8 mouse cellular contexts compared by ENCODE assay signal in genomic region chr11:65161881-65162766, GRCm38 (mm10). TPM values are rescaled to one million over a fixed set of nuclear protein-coding genes. Genes with fewer than 3 reads are reported as not detected.
A peak's percentile ranks its signal among the peaks of the same experiment; 100 is the strongest.
DNase-seq lines count a peak whose midpoint lies in the region; ATAC-seq lines count a peak whose summit lies in the region.

No protein-coding gene starts in this region.

- H3K27me3 ChIP-seq in forebrain, embryonic 15.5 days = no peaks in the 10 kb centered on the region
- no peaks in the 10 kb centered on the region; the same call in 1 of the 2 replicates for H3K27me3 ChIP-seq in kidney, embryonic 14.5 days (ENCODE audit: control insufficient read depth, insufficient read depth, low read length)
- H3K27me3 ChIP-seq in liver, embryonic 12.5 days (replicated peaks) = peaks cover 28% of the 10 kb centered on the region
- H3K27me3 ChIP-seq in neural tube, embryonic 13.5 days = 0 out of 2 replicates have a peak, but pooled peaks cover 10% of the 10 kb centered on the region

- peak; percentile 9 for DNase-seq in gastrocnemius, adult 18-20 months (ENCODE audit: low spot score)
- DNase-seq in gastrocnemius, postnatal 25 days = no peak
- peak; percentile 58 for DNase-seq in ZHBTc4 (ENCODE audit: low read depth, low spot score)

- H3K4me3 ChIP-seq in forebrain, embryonic 15.5 days = peak overlapping the region; percentile 72
- H3K4me3 ChIP-seq in kidney, embryonic 14.5 days (ENCODE audit: low read length) = peak overlapping the region; percentile 87
- peak overlapping the region; percentile 62 for H3K4me3 ChIP-seq in liver, embryonic 12.5 days
- peak overlapping the region; percentile 84 for H3K4me3 ChIP-seq in neural tube, embryonic 13.5 days

- H3K9me3 ChIP-seq in forebrain, embryonic 15.5 days = no peaks in the 10 kb centered on the region
- no peaks in the 10 kb centered on the region for H3K9me3 ChIP-seq in kidney, embryonic 14.5 days (ENCODE audit: control insufficient read depth, low read length)
- no peaks in the 10 kb centered on the region for H3K9me3 ChIP-seq in liver, embryonic 12.5 days (replicated peaks)
- H3K9me3 ChIP-seq in neural tube, embryonic 13.5 days = no peaks in the 10 kb centered on the region

- peak; percentile 86 for ATAC-seq in forebrain, embryonic 15.5 days (replicated peaks)
- peak; percentile 61 for ATAC-seq in kidney, embryonic 14.5 days (ENCODE audit: low FRiP score, low TSS enrichment)
- ATAC-seq in liver, embryonic 12.5 days = peak; percentile 32
- ATAC-seq in neural tube, embryonic 13.5 days (ENCODE audit: low read depth) = peak; percentile 83
- ATAC-seq in erythroid progenitor cell, adult 5-6 weeks (replicated peaks; ENCODE audit: low FRiP score, poor library complexity, severe bottlenecking) = no peak

- peaks cover 14% of the 10 kb centered on the region for H3K4me1 ChIP-seq in forebrain, embryonic 15.5 days
- H3K4me1 ChIP-seq in kidney, embryonic 14.5 days (ENCODE audit: control insufficient read depth, insufficient read depth, low read length) = peaks cover 10% of the 10 kb centered on the region; the same call in 1 of the 2 replicates
- H3K4me1 ChIP-seq in liver, embryonic 12.5 days = 0 out of 2 replicates have a peak, but pooled peaks cover 5% of the 10 kb centered on the region
- H3K4me1 ChIP-seq in neural tube, embryonic 13.5 days (replicated peaks) = peaks cover 25% of the 10 kb centered on the region

- H3K36me3 ChIP-seq in forebrain, embryonic 15.5 days = no peaks in the 10 kb centered on the region
- H3K36me3 ChIP-seq in kidney, embryonic 14.5 days (ENCODE audit: control insufficient read depth, insufficient read depth, low read length) = no peaks in the 10 kb centered on the region
- no peaks in the 10 kb centered on the region for H3K36me3 ChIP-seq in liver, embryonic 12.5 days
- no peaks in the 10 kb centered on the region for H3K36me3 ChIP-seq in neural tube, embryonic 13.5 days

- H3K9ac ChIP-seq in forebrain, embryonic 15.5 days (replicated peaks) = peak overlapping the region; percentile 86
- H3K9ac ChIP-seq in kidney, embryonic 14.5 days (ENCODE audit: low read depth, low read length) = peak overlapping the region; percentile 81
- peak overlapping the region; percentile 52 for H3K9ac ChIP-seq in liver, embryonic 12.5 days
- H3K9ac ChIP-seq in neural tube, embryonic 13.5 days = peak overlapping the region; percentile 92

- H3K4me2 ChIP-seq in forebrain, embryonic 15.5 days (replicated peaks) = peak overlapping the region; percentile 78
- peak overlapping the region; percentile 77 for H3K4me2 ChIP-seq in kidney, embryonic 14.5 days (replicated peaks; ENCODE audit: low read depth, low read length)
- peak overlapping the region; percentile 72 for H3K4me2 ChIP-seq in liver, embryonic 12.5 days
- H3K4me2 ChIP-seq in neural tube, embryonic 13.5 days = peak overlapping the region; percentile 84

- peak overlapping the region; percentile 63 for H3K27ac ChIP-seq in forebrain, embryonic 15.5 days (replicated peaks)
- no peak overlapping the region for H3K27ac ChIP-seq in kidney, embryonic 14.5 days (ENCODE audit: low read depth, low read length)
- no peak overlapping the region for H3K27ac ChIP-seq in liver, embryonic 12.5 days
- peak overlapping the region; percentile 80 for H3K27ac ChIP-seq in neural tube, embryonic 13.5 days (replicated peaks)

- WGBS in forebrain, embryonic 15.5 days = under 1% methylated on average over 49 of the region's 49 CpGs
- under 1% methylated on average over 48 of the region's 49 CpGs for WGBS in kidney, embryonic 14.5 days
- WGBS in liver, embryonic 12.5 days (ENCODE audit: insufficient replicate concordance) = 2% methylated on average over 49 of the region's 49 CpGs
- WGBS in neural tube, embryonic 13.5 days = under 1% methylated on average over 48 of the region's 49 CpGs

RNA-seq across cellular contexts. Expression of gene Arhgap44, which starts 0.6 kb away (rescaled TPM):
- total RNA-seq in gastrocnemius, adult 18-20 months (2021) = 10 to 100 TPM in 1 of 2 experiments, 1 to 10 TPM in 1; 9.2 to 11.4 TPM
- total RNA-seq in gastrocnemius, postnatal 25 days (2021) = 1 to 10 TPM; 6.4 to 9.4 TPM
- 10.3 and 10.5 TPM in 2 replicates for polyA plus RNA-seq in forebrain, embryonic 15.5 days (2015; fragmentation: Nextera tagmentation; extraction: Ambion mirVana)
- 7.2 TPM in 2 replicates for polyA plus RNA-seq in kidney, embryonic 14.5 days (2014; fragmentation: Nextera tagmentation; extraction: Ambion mirVana)
- polyA plus RNA-seq in liver, embryonic 12.5 days (2016; fragmentation: Nextera tagmentation; extraction: Ambion mirVana) = 1.0 and 1.2 TPM in 2 replicates
- polyA plus RNA-seq in neural tube, embryonic 13.5 days (2015; fragmentation: Nextera tagmentation; extraction: Ambion mirVana) = 10.3 and 11.5 TPM in 2 replicates
- total RNA-seq in erythroid progenitor cell, adult 5-6 weeks (2015; ENCODE audit: low replicate concordance) = not detected in 2 replicates
- total RNA-seq in erythroid progenitor cell, adult 5-6 weeks (2017; ENCODE audit: low replicate concordance) = not detected in 2 replicates

RNA-seq across cellular contexts. Expression of gene 1700086D15Rik, which starts 2.4 kb away (rescaled TPM):
- under 1 TPM in 1 of 2 experiments, not detected in 1; 0.21 TPM for total RNA-seq in gastrocnemius, adult 18-20 months (2021)
- total RNA-seq in gastrocnemius, postnatal 25 days (2021) = not detected
- 0.17 and 0.20 TPM in 2 replicates for polyA plus RNA-seq in forebrain, embryonic 15.5 days (2015; fragmentation: Nextera tagmentation; extraction: Ambion mirVana)
- not detected in 2 replicates for polyA plus RNA-seq in kidney, embryonic 14.5 days (2014; fragmentation: Nextera tagmentation; extraction: Ambion mirVana)
- polyA plus RNA-seq in liver, embryonic 12.5 days (2016; fragmentation: Nextera tagmentation; extraction: Ambion mirVana) = not detected in 2 replicates
- polyA plus RNA-seq in neural tube, embryonic 13.5 days (2015; fragmentation: Nextera tagmentation; extraction: Ambion mirVana) = not detected in 2 replicates
- not detected in 2 replicates for total RNA-seq in erythroid progenitor cell, adult 5-6 weeks (2015; ENCODE audit: low replicate concordance)
- not detected in 2 replicates for total RNA-seq in erythroid progenitor cell, adult 5-6 weeks (2017; ENCODE audit: low replicate concordance)

Comparison
In these comparisons a context has a peak if more than half of its experiments do, and no peak if none do; other contexts are left out.
1. H3K27ac ChIP-seq: peak in forebrain, embryonic 15.5 days (single experiment) and neural tube, embryonic 13.5 days (single experiment); none in kidney, embryonic 14.5 days (single experiment) and liver, embryonic 12.5 days (single experiment).
2. Peak in every context shown above with its lines, with median percentiles within 50 percentile points of each other: H3K4me2 ChIP-seq, H3K4me3 ChIP-seq and H3K9ac ChIP-seq.